Mouse (Mus musculus): ENCODE measurements around the gene Sfi1. TPM values are rescaled to one million over a fixed set of nuclear protein-coding genes. Genes with fewer than 3 reads are reported as not detected.
"Not testable (repeated sequence)": the region's sequence is repeated elsewhere in the genome, so short reads cannot be mapped to it uniquely, and the experiment has no call there.

Gene Sfi1
- polyA plus RNA-seq, 1 experiment from 2014 or later = 15.0 TPM

GRCm38 (mm10) chr11:3201326-3202230 is 8.3 kb upstream of the Sfi1 start:
- no peaks in the 10 kb centered on the region for H3K9me3 ChIP-seq (replicated peaks)
- H3K9ac ChIP-seq = 0 out of 2 replicates have a peak overlapping the region, but pooled peaks have one; percentile 0

GRCm38 (mm10) chr11:3200636-3201035 is 7.4 kb upstream of the Sfi1 start:
- not testable (repeated sequence) for H3K27ac ChIP-seq; ATAC-seq; H3K9ac ChIP-seq; H3K27me3 ChIP-seq; H3K36me3 ChIP-seq (ENCODE audit: poor library complexity, severe bottlenecking); H3K4me2 ChIP-seq; H3K4me3 ChIP-seq; H3K9me3 ChIP-seq (replicated peaks)
- WGBS = 92% methylated on average over 7 of the region's 7 CpGs
- peaks cover 11% of the 10 kb centered on the region for H3K4me1 ChIP-seq

More at GRCm38 (mm10) chr11:3201326-3202230, 8.3 kb upstream of the Sfi1 start:
- WGBS = 6% methylated on average over 16 of the region's 16 CpGs
- Histone ChIP-seq H3K4me1 (peaks cover 11% of the 10 kb centered on the region), H3K27me3 (no peaks in the 10 kb centered on the region), H3K4me2 (peak overlapping the region; percentile 40), H3K36me3 (ENCODE audit: poor library complexity, severe bottlenecking) (peaks cover 18% of the 10 kb centered on the region), H3K4me3 (peak overlapping the region; percentile 42), H3K27ac (no peak overlapping the region)
- no peak for ATAC-seq

GRCm38 (mm10) chr11:3182707-3183106 is 10.6 kb downstream of the Sfi1 start:
- not testable (repeated sequence) for ATAC-seq; H3K4me2 ChIP-seq; H3K4me3 ChIP-seq; H3K4me1 ChIP-seq; H3K9ac ChIP-seq; H3K36me3 ChIP-seq (ENCODE audit: poor library complexity, severe bottlenecking); H3K27me3 ChIP-seq; H3K27ac ChIP-seq
- peaks cover 11% of the 10 kb centered on the region for H3K9me3 ChIP-seq (replicated peaks)
- 91% methylated on average over 1 of the region's 1 CpGs for WGBS

- H3K27me3 ChIP-seq; H3K4me1 ChIP-seq; H3K27ac ChIP-seq; ATAC-seq; H3K4me2 ChIP-seq; H3K4me3 ChIP-seq; H3K9ac ChIP-seq; H3K36me3 ChIP-seq (ENCODE audit: poor library complexity, severe bottlenecking): not testable (repeated sequence)
- peaks cover 11% of the 10 kb centered on the region for H3K9me3 ChIP-seq (replicated peaks)
- WGBS = 24% methylated on average over 1 of the region's 1 CpGs
Observed at GRCm38 (mm10) chr11:3181971-3182370, 11.3 kb downstream of the Sfi1 start.

GRCm38 (mm10) chr11:3181250-3181649 is 12.0 kb downstream of the Sfi1 start:
- ATAC-seq, H3K4me2 ChIP-seq: not testable (repeated sequence)
- 63% methylated on average over 4 of the region's 4 CpGs for WGBS

GRCm38 (mm10) chr11:3180510-3181160 is 12.6 kb downstream of the Sfi1 start:
- not testable (repeated sequence) for H3K36me3 ChIP-seq (ENCODE audit: poor library complexity, severe bottlenecking); H3K27ac ChIP-seq; H3K9ac ChIP-seq; ATAC-seq; H3K4me1 ChIP-seq; H3K4me3 ChIP-seq; H3K4me2 ChIP-seq; H3K27me3 ChIP-seq
- 74% methylated on average over 6 of the region's 6 CpGs for WGBS
- H3K9me3 ChIP-seq (replicated peaks) = peaks cover 11% of the 10 kb centered on the region

More at GRCm38 (mm10) chr11:3181250-3181649, 12.0 kb downstream of the Sfi1 start:
- H3K27me3 ChIP-seq; H3K4me1 ChIP-seq; H3K4me3 ChIP-seq; H3K9ac ChIP-seq; H3K36me3 ChIP-seq (ENCODE audit: poor library complexity, severe bottlenecking); H3K27ac ChIP-seq: not testable (repeated sequence)
- H3K9me3 ChIP-seq (replicated peaks) = peaks cover 11% of the 10 kb centered on the region

GRCm38 (mm10) chr11:3179726-3180092 is 13.6 kb downstream of the Sfi1 start:
- H3K4me2 ChIP-seq; H3K9ac ChIP-seq; ATAC-seq; H3K4me3 ChIP-seq; H3K27me3 ChIP-seq; H3K4me1 ChIP-seq; H3K27ac ChIP-seq; H3K36me3 ChIP-seq (ENCODE audit: poor library complexity, severe bottlenecking): not testable (repeated sequence)
- 87% methylated on average over 7 of the region's 7 CpGs for WGBS
- H3K9me3 ChIP-seq (replicated peaks) = peaks cover 11% of the 10 kb centered on the region

GRCm38 (mm10) chr11:3178968-3179725 is 14.1 kb downstream of the Sfi1 start:
- H3K4me2 ChIP-seq; H3K27me3 ChIP-seq; H3K27ac ChIP-seq; H3K9ac ChIP-seq; H3K36me3 ChIP-seq (ENCODE audit: poor library complexity, severe bottlenecking); H3K4me1 ChIP-seq; ATAC-seq; H3K4me3 ChIP-seq: not testable (repeated sequence)
- 86% methylated on average over 6 of the region's 6 CpGs for WGBS
- peaks cover 11% of the 10 kb centered on the region for H3K9me3 ChIP-seq (replicated peaks)

GRCm38 (mm10) chr11:3173425-3174318 is 19.6 kb downstream of the Sfi1 start:
- peaks cover 15% of the 10 kb centered on the region for H3K9me3 ChIP-seq (replicated peaks)
- H3K36me3 ChIP-seq (ENCODE audit: poor library complexity, severe bottlenecking); H3K4me1 ChIP-seq; H3K9ac ChIP-seq; H3K27me3 ChIP-seq; H3K4me3 ChIP-seq; H3K27ac ChIP-seq; H3K4me2 ChIP-seq: not testable (repeated sequence)
- 83% methylated on average over 11 of the region's 11 CpGs for WGBS
- ATAC-seq = peak; percentile 42; the same call in 1 of the 2 replicates

- 64% methylated on average over 6 of the region's 6 CpGs for WGBS
- not testable (repeated sequence) for H3K4me1 ChIP-seq
Observed at GRCm38 (mm10) chr11:3172526-3172925, 20.7 kb downstream of the Sfi1 start.

GRCm38 (mm10) chr11:3171931-3172330 is 21.3 kb downstream of the Sfi1 start:
- WGBS = 71% methylated on average over 1 of the region's 1 CpGs
- not testable (repeated sequence) for H3K4me1 ChIP-seq; ATAC-seq; H3K4me2 ChIP-seq; H3K9ac ChIP-seq; H3K4me3 ChIP-seq; H3K36me3 ChIP-seq (ENCODE audit: poor library complexity, severe bottlenecking); H3K27me3 ChIP-seq; H3K27ac ChIP-seq
- H3K9me3 ChIP-seq (replicated peaks) = peaks cover 22% of the 10 kb centered on the region

More at GRCm38 (mm10) chr11:3172526-3172925, 20.7 kb downstream of the Sfi1 start:
- not testable (repeated sequence) for ATAC-seq; H3K27me3 ChIP-seq; H3K4me3 ChIP-seq; H3K9ac ChIP-seq; H3K27ac ChIP-seq; H3K4me2 ChIP-seq; H3K36me3 ChIP-seq (ENCODE audit: poor library complexity, severe bottlenecking)
- peaks cover 20% of the 10 kb centered on the region for H3K9me3 ChIP-seq (replicated peaks)
